Mouse (Mus musculus): ENCODE results near the gene Top1. TPM values are rescaled to one million over a fixed set of nuclear protein-coding genes. Genes with fewer than 3 reads are reported as not detected.
A peak's percentile ranks its signal among the peaks of the same experiment; 100 is the strongest.

The Top1 gene
- polyA plus RNA-seq, 1 experiment from 2014 or later, result 89.8 TPM

DNA sequence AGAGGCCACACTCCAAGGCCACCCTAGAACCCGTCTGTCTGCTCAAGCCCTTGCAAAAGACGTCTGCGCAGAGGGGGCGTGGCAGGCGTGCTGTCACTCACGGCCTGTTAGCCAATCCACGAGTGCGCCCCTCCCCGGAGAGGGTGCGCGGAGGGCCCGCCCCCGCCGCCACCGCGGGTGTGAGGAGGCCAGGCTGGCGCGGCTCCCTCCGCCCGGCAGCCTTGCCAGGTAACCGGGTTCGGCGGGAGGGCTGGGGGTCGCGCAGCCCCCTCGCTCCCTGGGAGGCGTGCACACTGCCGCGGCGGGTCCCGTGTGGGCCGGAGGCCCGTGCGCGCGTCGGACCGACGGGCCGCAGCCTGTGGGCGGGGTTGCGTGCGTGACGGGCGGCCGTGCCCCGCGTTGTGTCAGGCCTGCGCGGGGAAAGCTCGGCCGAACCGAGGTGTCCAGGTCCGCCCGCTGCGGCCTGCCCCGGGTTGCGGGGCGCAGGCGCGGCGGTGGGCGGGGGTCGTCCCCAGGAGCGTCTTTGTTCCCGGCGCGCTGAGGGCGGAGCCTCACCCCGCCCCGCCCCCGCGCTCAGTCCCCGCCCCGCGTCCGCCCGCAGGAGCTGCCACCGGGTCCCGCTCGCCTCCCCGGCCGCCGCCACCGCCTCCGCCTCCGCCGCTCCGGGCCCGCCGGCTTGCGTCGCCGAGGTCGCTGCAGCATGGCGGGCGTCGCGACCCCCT lies 85.6 kb downstream of the Top1 start, which contains the start of gene Plcg1:
Plcg1 (plus strand) TSS at position 184 of the 722 bp plus-strand sequence.
- Histone ChIP-seq H3K9ac (ENCODE audit: low read depth, low read length) (peak within 1 kb of the TSS; percentile 89), H3K4me1 (replicated peaks; ENCODE audit: control insufficient read depth, insufficient read depth, low read length) (peaks cover 19% of the 10 kb centered on the region), H3K27ac (ENCODE audit: low read depth, low read length) (peak within 1 kb of the TSS; percentile 84), H3K4me2 (peak within 1 kb of the TSS; percentile 89), H3K9me3 (ENCODE audit: control insufficient read depth, low read length) (no peaks in the 10 kb centered on the region), H3K27me3 (replicated peaks; ENCODE audit: control insufficient read depth, insufficient read depth, low read length) (no peaks in the 10 kb centered on the region), H3K4me3 (ENCODE audit: low read depth, low read length) (peak within 1 kb of the TSS; percentile 94), H3K36me3 (ENCODE audit: control insufficient read depth, insufficient read depth, low read length) (no peaks in the 10 kb centered on the region)
- DNase-seq (ENCODE audit: low spot score) (peak; percentile 94), ATAC-seq (replicated peaks; ENCODE audit: low FRiP score) (peak; percentile 95)
- WGBS, result under 1% methylated on average over 64 of the region's 99 CpGs

DNA sequence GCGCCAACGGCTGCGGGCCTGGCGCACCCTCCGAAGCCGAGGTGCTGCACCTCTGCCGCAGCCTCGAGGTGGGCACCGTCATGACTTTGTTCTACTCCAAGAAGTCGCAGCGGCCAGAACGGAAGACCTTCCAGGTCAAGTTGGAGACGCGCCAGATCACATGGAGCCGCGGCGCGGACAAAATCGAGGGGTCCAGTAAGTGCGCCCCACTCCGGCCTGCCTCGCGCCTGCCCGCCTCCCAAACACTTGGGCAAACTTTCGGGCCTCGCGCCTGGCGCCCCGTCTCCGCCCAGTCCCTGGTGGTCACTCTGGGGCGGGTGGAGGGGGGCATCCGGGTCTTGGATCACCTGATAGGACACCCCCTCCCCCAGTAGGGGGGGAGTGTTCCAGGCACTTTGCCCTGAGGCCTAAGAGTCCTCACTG lies 86.2 kb downstream of the Top1 start:
- no peaks in the 10 kb centered on the region for H3K36me3 ChIP-seq (ENCODE audit: control insufficient read depth, insufficient read depth, low read length)
- no peaks in the 10 kb centered on the region for H3K9me3 ChIP-seq (ENCODE audit: control insufficient read depth, low read length)
- no peak for DNase-seq (ENCODE audit: low spot score)
- H3K27ac ChIP-seq (ENCODE audit: low read depth, low read length), result no peak overlapping the region
- H3K4me3 ChIP-seq (ENCODE audit: low read depth, low read length), result peak overlapping the region; percentile 94
- under 1% methylated on average over 32 of the region's 32 CpGs for WGBS
- H3K4me2 ChIP-seq, result peak overlapping the region; percentile 89
- ATAC-seq (replicated peaks; ENCODE audit: low FRiP score), result peak; percentile 4; the same call in 1 of the 2 replicates
- H3K9ac ChIP-seq (ENCODE audit: low read depth, low read length), result peak overlapping the region; percentile 89
- H3K4me1 ChIP-seq (replicated peaks; ENCODE audit: control insufficient read depth, insufficient read depth, low read length), result peaks cover 19% of the 10 kb centered on the region
- no peaks in the 10 kb centered on the region for H3K27me3 ChIP-seq (replicated peaks; ENCODE audit: control insufficient read depth, insufficient read depth, low read length)

DNA sequence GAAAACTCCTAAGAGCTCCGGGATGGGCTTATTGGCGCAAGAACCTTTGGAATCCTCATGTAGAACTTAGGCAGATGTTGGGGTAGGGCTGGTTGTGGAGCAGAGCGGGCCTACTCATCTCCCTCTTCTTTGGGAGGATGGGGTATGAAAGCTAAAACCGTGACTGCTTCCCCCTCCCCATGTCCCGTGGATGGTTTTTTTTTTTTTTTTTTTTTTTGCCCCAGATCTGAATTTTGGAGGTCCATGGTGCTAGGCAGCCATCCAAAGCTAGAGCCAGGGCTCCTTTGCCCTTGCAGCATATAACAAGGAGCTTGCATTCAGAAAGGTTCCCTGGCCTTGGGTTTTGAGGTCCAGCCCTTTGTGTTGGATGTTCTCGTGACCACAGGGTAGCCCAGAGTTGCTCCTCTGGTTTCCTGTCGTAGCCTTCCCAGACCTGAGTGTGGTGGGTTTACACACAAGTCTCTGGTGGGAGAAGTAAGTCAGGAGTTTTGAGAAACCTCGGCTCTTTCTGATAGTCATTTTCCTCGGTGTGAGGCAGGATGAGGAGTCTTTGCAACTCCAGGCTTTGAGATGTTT lies 86.8 kb downstream of the Top1 start:
- Histone ChIP-seq H3K27me3 (replicated peaks; ENCODE audit: control insufficient read depth, insufficient read depth, low read length) (no peaks in the 10 kb centered on the region), H3K4me1 (replicated peaks; ENCODE audit: control insufficient read depth, insufficient read depth, low read length) (peaks cover 19% of the 10 kb centered on the region), H3K4me3 (ENCODE audit: low read depth, low read length) (peak overlapping the region; percentile 94), H3K36me3 (ENCODE audit: control insufficient read depth, insufficient read depth, low read length) (no peaks in the 10 kb centered on the region), H3K9me3 (ENCODE audit: control insufficient read depth, low read length) (no peaks in the 10 kb centered on the region), H3K4me2 (peak overlapping the region; percentile 89), H3K9ac (ENCODE audit: low read depth, low read length) (peak overlapping the region; percentile 89), H3K27ac (ENCODE audit: low read depth, low read length) (no peak overlapping the region)
- DNase-seq (ENCODE audit: low spot score), result no peak
- no peak for ATAC-seq (replicated peaks; ENCODE audit: low FRiP score)
- 31% methylated on average over 8 of the region's 9 CpGs for WGBS

DNA sequence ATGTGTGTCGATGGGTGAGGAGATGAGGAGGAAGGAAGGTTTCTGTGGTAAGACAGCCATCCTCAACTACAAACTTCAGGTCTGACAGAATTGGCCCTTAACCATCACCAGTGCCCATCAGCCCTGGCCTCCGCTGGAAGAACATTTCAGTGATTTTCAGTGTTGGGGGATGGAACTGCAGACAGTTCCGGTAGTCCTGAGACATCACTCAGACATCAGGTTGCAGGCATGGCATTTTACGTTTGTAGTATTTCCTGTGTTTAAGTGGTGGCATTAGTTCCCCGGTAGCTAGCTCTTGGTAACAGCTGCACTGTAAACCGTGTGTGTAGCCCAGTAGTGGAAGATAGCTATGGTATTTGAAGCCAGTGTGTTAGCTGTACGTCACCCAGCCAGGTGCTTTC lies 87.4 kb downstream of the Top1 start:
- Histone ChIP-seq H3K9me3 (ENCODE audit: control insufficient read depth, low read length) (no peaks in the 10 kb centered on the region), H3K27me3 (replicated peaks; ENCODE audit: control insufficient read depth, insufficient read depth, low read length) (no peaks in the 10 kb centered on the region), H3K36me3 (ENCODE audit: control insufficient read depth, insufficient read depth, low read length) (no peaks in the 10 kb centered on the region), H3K4me1 (replicated peaks; ENCODE audit: control insufficient read depth, insufficient read depth, low read length) (peaks cover 19% of the 10 kb centered on the region), H3K27ac (ENCODE audit: low read depth, low read length) (no peak overlapping the region), H3K4me2 (peak overlapping the region; percentile 89), H3K4me3 (ENCODE audit: low read depth, low read length) (peak overlapping the region; percentile 94), H3K9ac (ENCODE audit: low read depth, low read length) (no peak overlapping the region)
- no peak for DNase-seq (ENCODE audit: low spot score)
- 41% methylated on average over 7 of the region's 7 CpGs for WGBS
- ATAC-seq (replicated peaks; ENCODE audit: low FRiP score), result no peak

DNA sequence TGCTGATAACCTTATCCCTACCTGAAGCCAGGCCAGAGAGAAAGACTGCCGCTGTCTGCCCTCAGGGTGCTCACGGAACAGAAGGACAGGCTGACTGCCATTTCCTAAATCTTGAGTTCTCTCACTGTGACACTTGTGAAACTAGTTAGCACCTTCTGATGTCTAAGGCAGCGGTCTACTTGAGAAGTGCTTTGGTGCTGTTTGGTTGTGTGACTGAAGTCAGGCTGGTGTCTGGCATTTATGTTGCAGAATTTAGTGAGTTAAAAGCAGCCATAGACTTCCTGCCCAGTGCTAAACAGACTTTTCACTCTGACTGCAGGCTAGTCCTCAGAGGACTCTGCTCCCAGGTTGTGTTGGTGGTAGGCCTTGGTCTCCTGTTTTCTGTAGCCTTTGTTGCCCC lies 88.6 kb downstream of the Top1 start:
- Histone ChIP-seq H3K4me3 (ENCODE audit: low read depth, low read length) (no peak overlapping the region), H3K4me1 (replicated peaks; ENCODE audit: control insufficient read depth, insufficient read depth, low read length) (peaks cover 24% of the 10 kb centered on the region), H3K9me3 (ENCODE audit: control insufficient read depth, low read length) (no peaks in the 10 kb centered on the region), H3K36me3 (ENCODE audit: control insufficient read depth, insufficient read depth, low read length) (no peaks in the 10 kb centered on the region), H3K27me3 (replicated peaks; ENCODE audit: control insufficient read depth, insufficient read depth, low read length) (no peaks in the 10 kb centered on the region), H3K9ac (ENCODE audit: low read depth, low read length) (no peak overlapping the region), H3K4me2 (no peak overlapping the region), H3K27ac (ENCODE audit: low read depth, low read length) (no peak overlapping the region)
- ATAC-seq (replicated peaks; ENCODE audit: low FRiP score) (no peak), DNase-seq (ENCODE audit: low spot score) (no peak)
- WGBS, result 77% methylated on average over 3 of the region's 3 CpGs

DNA sequence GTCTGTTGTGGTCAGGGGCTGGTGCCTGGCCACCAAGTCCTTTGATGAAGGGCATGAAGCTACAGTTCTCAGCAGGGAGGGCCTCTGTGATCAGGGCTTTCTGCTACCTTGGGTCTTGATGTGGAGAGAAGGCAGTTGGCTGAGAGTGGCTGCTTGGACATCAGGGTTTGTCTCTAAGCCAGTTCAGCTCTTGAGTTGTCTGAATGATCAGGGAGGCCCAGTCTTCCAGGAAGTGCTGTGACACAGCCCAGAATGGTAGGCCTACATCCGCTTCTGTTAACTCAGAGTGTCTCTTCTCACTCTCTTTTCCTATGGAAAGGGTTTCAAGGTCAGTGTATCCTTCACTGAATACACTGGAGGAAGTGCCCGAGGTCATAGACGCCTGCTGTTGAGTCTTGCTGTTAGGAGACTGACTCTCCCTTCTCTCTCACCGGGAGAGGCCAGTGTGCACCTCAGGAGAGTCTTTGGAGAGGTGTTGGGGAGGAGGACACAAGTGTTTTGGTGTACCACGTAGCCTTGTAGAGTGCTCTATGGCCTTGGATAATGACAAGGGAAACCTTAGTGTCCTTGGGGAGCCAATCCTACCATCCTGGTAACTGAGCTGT lies 90.1 kb downstream of the Top1 start:
- ATAC-seq (replicated peaks; ENCODE audit: low FRiP score) (no peak), DNase-seq (ENCODE audit: low spot score) (no peak)
- Histone ChIP-seq H3K27ac (ENCODE audit: low read depth, low read length) (no peak overlapping the region), H3K27me3 (replicated peaks; ENCODE audit: control insufficient read depth, insufficient read depth, low read length) (no peaks in the 10 kb centered on the region), H3K4me1 (replicated peaks; ENCODE audit: control insufficient read depth, insufficient read depth, low read length) (peaks cover 32% of the 10 kb centered on the region), H3K4me2 (no peak overlapping the region), H3K4me3 (ENCODE audit: low read depth, low read length) (no peak overlapping the region), H3K9ac (ENCODE audit: low read depth, low read length) (no peak overlapping the region), H3K36me3 (ENCODE audit: control insufficient read depth, insufficient read depth, low read length) (no peaks in the 10 kb centered on the region), H3K9me3 (ENCODE audit: control insufficient read depth, low read length) (no peaks in the 10 kb centered on the region)
- 70% methylated on average over 5 of the region's 5 CpGs for WGBS

DNA sequence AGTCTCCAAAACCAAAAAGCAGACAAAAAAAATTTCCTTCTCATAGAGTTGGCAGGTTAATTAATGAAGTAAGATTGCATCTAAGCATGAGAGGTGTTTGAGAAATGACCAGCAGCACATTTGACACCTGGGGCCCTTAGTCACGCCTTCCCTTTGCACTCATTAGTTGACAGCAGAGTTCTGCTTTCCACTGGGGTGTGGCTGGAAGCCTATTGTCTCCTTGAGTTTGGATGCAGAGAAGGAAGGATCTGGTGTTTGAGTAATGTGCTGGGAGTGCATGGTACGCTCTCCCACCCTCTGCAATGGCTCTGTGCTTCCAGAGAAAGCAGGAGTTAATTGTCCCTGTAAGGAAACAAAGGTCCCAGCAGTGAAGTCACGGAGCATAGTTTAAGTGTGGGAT lies 90.8 kb downstream of the Top1 start:
- no peaks in the 10 kb centered on the region for H3K9me3 ChIP-seq (ENCODE audit: control insufficient read depth, low read length)
- WGBS, result 82% methylated on average over 3 of the region's 3 CpGs
- DNase-seq (ENCODE audit: low spot score) (no peak), ATAC-seq (replicated peaks; ENCODE audit: low FRiP score) (no peak)
- H3K4me3 ChIP-seq (ENCODE audit: low read depth, low read length), result no peak overlapping the region
- no peak overlapping the region for H3K27ac ChIP-seq (ENCODE audit: low read depth, low read length)
- no peaks in the 10 kb centered on the region for H3K36me3 ChIP-seq (ENCODE audit: control insufficient read depth, insufficient read depth, low read length)
- H3K4me2 ChIP-seq, result no peak overlapping the region
- no peak overlapping the region for H3K9ac ChIP-seq (ENCODE audit: low read depth, low read length)
- peaks cover 33% of the 10 kb centered on the region for H3K4me1 ChIP-seq (replicated peaks; ENCODE audit: control insufficient read depth, insufficient read depth, low read length)
- H3K27me3 ChIP-seq (replicated peaks; ENCODE audit: control insufficient read depth, insufficient read depth, low read length), result no peaks in the 10 kb centered on the region

DNA sequence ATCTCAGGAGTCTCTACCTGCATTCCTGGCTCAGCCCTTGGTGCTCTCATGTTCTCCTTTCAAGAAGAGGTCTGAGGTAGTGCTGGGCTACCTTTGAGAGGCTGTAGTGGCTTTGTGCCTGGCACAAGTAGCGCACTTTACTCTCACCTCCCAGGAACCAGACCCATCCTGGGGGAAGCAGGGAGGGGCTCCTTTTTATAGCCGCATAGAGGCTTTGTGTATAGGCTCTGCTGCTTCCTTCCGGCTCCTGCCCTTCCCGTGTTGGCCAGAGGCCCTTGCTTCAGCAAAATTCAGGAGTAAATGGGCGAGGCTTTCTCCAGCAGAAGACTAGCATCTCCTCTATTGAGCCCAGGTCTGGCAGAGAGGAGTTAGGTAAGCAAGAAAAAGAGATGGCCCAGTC lies 92.7 kb downstream of the Top1 start:
- no peak overlapping the region for H3K27ac ChIP-seq (ENCODE audit: low read depth, low read length)

More for the DNA sequence above, 92.7 kb downstream of the Top1 start:
- DNase-seq (ENCODE audit: low spot score), result no peak
- 65% methylated on average over 5 of the region's 5 CpGs for WGBS
- no peaks in the 10 kb centered on the region for H3K9me3 ChIP-seq (ENCODE audit: control insufficient read depth, low read length)
- H3K9ac ChIP-seq (ENCODE audit: low read depth, low read length), result no peak overlapping the region
- peaks cover 45% of the 10 kb centered on the region for H3K4me1 ChIP-seq (replicated peaks; ENCODE audit: control insufficient read depth, insufficient read depth, low read length)
- no peaks in the 10 kb centered on the region for H3K27me3 ChIP-seq (replicated peaks; ENCODE audit: control insufficient read depth, insufficient read depth, low read length)
- no peak overlapping the region for H3K4me2 ChIP-seq
- no peak overlapping the region for H3K4me3 ChIP-seq (ENCODE audit: low read depth, low read length)
- ATAC-seq (replicated peaks; ENCODE audit: low FRiP score), result no peak
- H3K36me3 ChIP-seq (ENCODE audit: control insufficient read depth, insufficient read depth, low read length), result no peaks in the 10 kb centered on the region
